Mouse (Mus musculus): ENCODE results near the gene Nod1. TPM values are rescaled to one million over a fixed set of nuclear protein-coding genes. Genes with fewer than 3 reads are reported as not detected.
"Not testable (repeated sequence)": the region's sequence is repeated elsewhere in the genome, so short reads cannot be mapped to it uniquely, and the experiment has no call there.

The Nod1 gene
- polyA plus RNA-seq, 2 experiments = 1.5 to 1.9 TPM

- TF ChIP-seq EP300 (IDR thresholded peaks at IDR 0.05; ENCODE audit: low read depth) (no peak), CTCF (IDR thresholded peaks at IDR 0.05; ENCODE audit: low read depth) (no peak)
- Histone ChIP-seq H3K9me3 (ENCODE audit: control insufficient read depth, low read length) (no peaks in the 10 kb centered on the region), H3K27ac (no peak overlapping the region), H3K9ac (replicated peaks) (no peak overlapping the region), H3K36me3 (replicated peaks; ENCODE audit: control insufficient read depth, insufficient read depth, low read depth) (no peaks in the 10 kb centered on the region), H3K4me1 (replicated peaks; ENCODE audit: control insufficient read depth in 2 of 2, insufficient read depth in 2 of 2, low read length in 1 of 2) (peaks cover 0 to 7% of the 10 kb centered on the region in 2 experiments; a peak in 1 of 4 replicates), H3K4me2 (ENCODE audit: low read depth) (no peak overlapping the region), H3K27me3 (ENCODE audit: control insufficient read depth, insufficient read depth, low read length) (no peaks in the 10 kb centered on the region), H3K4me3 (ENCODE audit: insufficient read depth in 1 of 2, low read depth in 2 of 2, low read length in 2 of 2) (no peak overlapping the region)
- ATAC-seq (ENCODE audit: insufficient read depth) (no peak), DNase-seq (ENCODE audit: low read depth in 3 of 3, low spot score in 3 of 3) (no peak)
These were observed 16.5 kb downstream of the Nod1 start for GRCm38 (mm10) chr6:54955949-54956348.

- H3K4me3 ChIP-seq (ENCODE audit: insufficient read depth in 1 of 2, low read depth in 2 of 2, low read length in 2 of 2) = no peak overlapping the region
- H3K4me1 ChIP-seq (replicated peaks; ENCODE audit: control insufficient read depth in 2 of 2, insufficient read depth in 2 of 2, low read length in 1 of 2) = peaks cover 0 to 6% of the 10 kb centered on the region in 2 experiments; a peak in 1 of 4 replicates
- no peak overlapping the region for H3K4me2 ChIP-seq (ENCODE audit: low read depth)
- ATAC-seq (ENCODE audit: insufficient read depth) (no peak), DNase-seq (ENCODE audit: low read depth in 3 of 3, low spot score in 3 of 3) (no peak)
- whole genome bisulfite sequencing (ENCODE audit: insufficient replicate concordance) = 21% methylated on average over 10 of the region's 10 CpGs
- no peak overlapping the region for H3K27ac ChIP-seq
- TF ChIP-seq EP300 (IDR thresholded peaks at IDR 0.05; ENCODE audit: low read depth) = no peak
- TF ChIP-seq CTCF (IDR thresholded peaks at IDR 0.05; ENCODE audit: low read depth) = no peak
- H3K9me3 ChIP-seq (ENCODE audit: control insufficient read depth, low read length) = no peaks in the 10 kb centered on the region
- no peak overlapping the region for H3K9ac ChIP-seq (replicated peaks)
- no peaks in the 10 kb centered on the region for H3K27me3 ChIP-seq (ENCODE audit: control insufficient read depth, insufficient read depth, low read length)
- H3K36me3 ChIP-seq (replicated peaks; ENCODE audit: control insufficient read depth, insufficient read depth, low read depth) = no peaks in the 10 kb centered on the region
These were observed 17.6 kb downstream of the Nod1 start for GRCm38 (mm10) chr6:54954659-54955414.

GRCm38 (mm10) chr6:54953399-54953798 is 19.0 kb downstream of the Nod1 start:
- not testable (repeated sequence) for H3K4me2 ChIP-seq (ENCODE audit: low read depth); H3K27ac ChIP-seq; ATAC-seq (ENCODE audit: insufficient read depth); DNase-seq (ENCODE audit: low read depth in 3 of 3, low spot score in 3 of 3); H3K9me3 ChIP-seq (ENCODE audit: control insufficient read depth, low read length); H3K4me1 ChIP-seq (replicated peaks; ENCODE audit: control insufficient read depth in 2 of 2, insufficient read depth in 2 of 2, low read length in 1 of 2); H3K27me3 ChIP-seq (ENCODE audit: control insufficient read depth, insufficient read depth, low read length); H3K4me3 ChIP-seq (ENCODE audit: insufficient read depth in 1 of 2, low read depth in 2 of 2, low read length in 2 of 2); H3K36me3 ChIP-seq (replicated peaks; ENCODE audit: control insufficient read depth, insufficient read depth, low read depth); H3K9ac ChIP-seq (replicated peaks)
- WGBS (ENCODE audit: insufficient replicate concordance) = 76% methylated on average over 4 of the region's 4 CpGs

- Histone ChIP-seq H3K4me3 (ENCODE audit: insufficient read depth in 1 of 2, low read depth in 2 of 2, low read length in 2 of 2) (no peak overlapping the region), H3K27ac (no peak overlapping the region), H3K9me3 (ENCODE audit: control insufficient read depth, low read length) (no peaks in the 10 kb centered on the region), H3K9ac (replicated peaks) (no peak overlapping the region), H3K4me2 (ENCODE audit: low read depth) (no peak overlapping the region), H3K27me3 (ENCODE audit: control insufficient read depth, insufficient read depth, low read length) (no peaks in the 10 kb centered on the region), H3K36me3 (replicated peaks; ENCODE audit: control insufficient read depth, insufficient read depth, low read depth) (no peaks in the 10 kb centered on the region), H3K4me1 (replicated peaks; ENCODE audit: control insufficient read depth in 2 of 2, insufficient read depth in 2 of 2, low read length in 1 of 2) (peaks cover 0 to 6% of the 10 kb centered on the region in 2 experiments; a peak in 1 of 4 replicates)
- WGBS (ENCODE audit: insufficient replicate concordance) = 61% methylated on average over 3 of the region's 3 CpGs
- TF ChIP-seq EP300 (IDR thresholded peaks at IDR 0.05; ENCODE audit: low read depth) = no peak
- no peak for TF ChIP-seq CTCF (IDR thresholded peaks at IDR 0.05; ENCODE audit: low read depth)
- DNase-seq (ENCODE audit: low read depth in 3 of 3, low spot score in 3 of 3) (no peak), ATAC-seq (ENCODE audit: insufficient read depth) (no peak)
These were observed 19.9 kb downstream of the Nod1 start for GRCm38 (mm10) chr6:54952542-54952941.

GRCm38 (mm10) chr6:54948682-54949081 is 23.7 kb downstream of the Nod1 start:
- no peak for ATAC-seq (ENCODE audit: insufficient read depth)
- no peaks in the 10 kb centered on the region; the same call in 1 of the 2 replicates for H3K27me3 ChIP-seq (ENCODE audit: control insufficient read depth, insufficient read depth, low read length)
- H3K27ac ChIP-seq = no peak overlapping the region
- no peak overlapping the region for H3K9ac ChIP-seq (replicated peaks)
- WGBS (ENCODE audit: insufficient replicate concordance) = 27% methylated on average over 5 of the region's 5 CpGs
- no peak for TF ChIP-seq CTCF (IDR thresholded peaks at IDR 0.05; ENCODE audit: low read depth)
- TF ChIP-seq EP300 (IDR thresholded peaks at IDR 0.05; ENCODE audit: low read depth) = no peak
- H3K4me2 ChIP-seq (ENCODE audit: low read depth) = no peak overlapping the region
- H3K4me3 ChIP-seq (ENCODE audit: insufficient read depth in 1 of 2, low read depth in 2 of 2, low read length in 2 of 2) = no peak overlapping the region
- DNase-seq (ENCODE audit: low read depth in 3 of 3, low spot score in 3 of 3) = no peak
- no peaks in the 10 kb centered on the region; a peak in 1 of 4 replicates for H3K4me1 ChIP-seq (replicated peaks; ENCODE audit: control insufficient read depth in 2 of 2, insufficient read depth in 2 of 2, low read length in 1 of 2)
- no peaks in the 10 kb centered on the region for H3K9me3 ChIP-seq (ENCODE audit: control insufficient read depth, low read length)
- no peaks in the 10 kb centered on the region for H3K36me3 ChIP-seq (replicated peaks; ENCODE audit: control insufficient read depth, insufficient read depth, low read depth)

All from liver, embryonic 14.5 days (tissue).